Mouse (Mus musculus) erythroblast, embryonic 14.5 days (primary cell): ENCODE measurements around the gene Akap13. TPM values are rescaled to one million over a fixed set of nuclear protein-coding genes. Genes with fewer than 3 reads are reported as not detected.
A peak's percentile ranks its signal among the peaks of the same experiment; 100 is the strongest.
"Not testable (repeated sequence)": the region's sequence is repeated elsewhere in the genome, so short reads cannot be mapped to it uniquely, and the experiment has no call there.

ENCODE experiments used
- H3K27me3 ChIP-seq: 2 replicates; pipeline ENCODE4 v1.6.1; 2012; ENCODE audit warnings: inconsistent platforms; ENCODE audit not compliant: control insufficient read depth
- H3K36me3 ChIP-seq: 2 replicates; pipeline ENCODE4 v1.6.1; 2012; ENCODE audit warnings: mild to moderate bottlenecking, inconsistent platforms; ENCODE audit not compliant: control insufficient read depth
- H3K4me1 ChIP-seq: 2 replicates; pipeline ENCODE4 v1.6.1; 2012; ENCODE audit warnings: inconsistent platforms; ENCODE audit not compliant: control insufficient read depth
- H3K4me3 ChIP-seq: replicated peaks from 2 replicates; pipeline ENCODE3; 2012; ENCODE audit warnings: moderate library complexity, mild to moderate bottlenecking, inconsistent platforms
- H3K9me3 ChIP-seq: 2 replicates; pipeline ENCODE4 v1.6.1; 2012; ENCODE audit warnings: low read length, inconsistent platforms, mixed read lengths; ENCODE audit not compliant: control insufficient read depth
- GATA1 ChIP-seq: IDR thresholded peaks from 2 replicates; pipeline ENCODE4 v1.6.1; 2012; ENCODE audit warnings: low read length, inconsistent platforms, mixed read lengths
- TAL1 ChIP-seq: IDR thresholded peaks from 3 replicates; pipeline ENCODE4 v1.6.1; 2012; ENCODE audit warnings: low read length, inconsistent platforms, mixed read lengths
- polyA plus RNA-seq: library from polyadenylated mRNA; stranded (reverse); fragments of >175 nt; gene quantifications from 2 replicates; pipeline ENCODE4 v1.2.3, GENCODE M21; 2012

The Akap13 gene
- polyA plus RNA-seq, 1 experiment: 1.8 TPM

DNA sequence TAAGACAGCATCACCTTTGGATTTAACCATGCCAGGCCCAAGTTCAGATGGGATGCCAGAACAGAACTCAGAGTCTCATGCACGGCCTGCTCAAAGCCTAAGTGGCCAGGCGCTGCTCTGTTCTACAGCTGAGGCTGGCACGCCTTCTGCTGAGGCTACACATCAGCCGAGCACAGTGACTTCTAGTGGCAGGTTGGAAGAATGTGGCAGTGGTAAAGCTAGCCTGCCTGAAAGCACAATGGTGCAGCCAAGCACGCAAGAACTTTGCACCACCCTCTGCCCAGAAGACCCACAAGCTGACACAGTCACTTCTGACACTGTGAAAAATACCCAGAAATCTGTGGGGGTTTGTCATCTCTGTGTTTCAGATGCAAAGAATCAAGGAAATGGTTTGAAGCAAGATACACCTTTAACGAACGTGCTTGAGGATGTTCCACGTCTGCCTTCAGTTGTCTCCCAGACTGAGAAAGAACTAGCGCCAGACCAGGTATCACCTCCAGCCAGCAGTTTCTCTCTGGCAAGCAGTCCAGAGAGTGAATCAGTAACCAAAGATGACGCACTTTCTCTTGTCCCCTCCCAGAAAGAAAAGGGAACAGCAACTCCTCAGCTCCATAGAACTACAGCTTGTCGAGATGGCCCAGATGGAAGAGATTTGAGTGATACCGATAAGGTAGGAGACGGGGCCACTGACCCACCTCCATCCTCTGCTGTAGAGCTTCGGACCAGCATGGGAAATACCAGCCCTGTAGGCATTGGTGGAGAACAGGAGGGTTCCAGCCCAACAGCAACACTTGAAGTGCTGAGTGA is 154.3 kb downstream of the Akap13 start:
- Histone ChIP-seq H3K36me3 (peaks cover 56% of the 10 kb centered on the region), H3K4me3 (no peak overlapping the region), H3K4me1 (peaks cover 55% of the 10 kb centered on the region), H3K27me3 (no peaks in the 10 kb centered on the region), H3K9me3 (no peaks in the 10 kb centered on the region)
- TF ChIP-seq TAL1: no peak

- H3K27me3 ChIP-seq: no peaks in the 10 kb centered on the region
- peaks cover 61% of the 10 kb centered on the region for H3K4me1 ChIP-seq
- H3K9me3 ChIP-seq: no peaks in the 10 kb centered on the region
- peaks cover 64% of the 10 kb centered on the region for H3K36me3 ChIP-seq
- peak overlapping the region; percentile 29 for H3K4me3 ChIP-seq
- TF ChIP-seq GATA1 (no peak), TAL1 (no peak)
These were observed 155.1 kb downstream of the Akap13 start for GRCm38 (mm10) chr7:75610391-75610790.

DNA sequence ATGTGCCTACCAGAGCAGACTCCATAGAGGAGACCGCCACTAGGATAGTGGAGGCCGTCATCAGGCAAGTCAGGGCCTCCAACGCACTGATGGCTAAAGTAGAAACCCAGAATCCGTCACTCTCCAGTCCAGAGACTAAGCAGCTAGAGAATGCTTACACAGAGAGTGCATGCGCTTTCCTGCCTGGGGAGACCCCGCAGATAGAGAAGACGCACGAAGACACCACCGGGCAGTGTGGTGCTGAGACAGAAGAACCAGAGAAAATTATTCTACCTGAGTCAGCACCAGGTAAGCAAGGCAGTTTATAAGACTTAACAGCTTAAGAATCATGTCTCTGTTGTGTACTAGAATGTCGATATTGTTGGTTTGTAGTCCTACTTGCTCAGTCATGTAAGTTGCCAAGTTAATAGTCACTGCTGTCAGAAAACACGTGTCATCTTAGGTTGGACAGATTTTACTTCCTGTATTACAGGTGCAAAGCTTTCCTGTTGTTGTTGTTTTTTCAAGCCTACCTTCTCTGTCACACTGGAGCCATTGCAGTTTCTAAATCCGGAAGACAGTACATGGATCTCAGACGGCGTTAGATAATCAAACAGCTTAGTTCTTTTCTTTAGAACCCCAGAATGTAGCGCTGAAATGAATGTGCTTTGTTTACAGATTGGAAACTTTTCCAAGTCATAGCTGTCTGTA is 156.1 kb downstream of the Akap13 start:
- Histone ChIP-seq H3K27me3 (no peaks in the 10 kb centered on the region), H3K36me3 (peaks cover 70% of the 10 kb centered on the region), H3K9me3 (no peaks in the 10 kb centered on the region), H3K4me1 (peaks cover 71% of the 10 kb centered on the region), H3K4me3 (peak overlapping the region; percentile 76)
- no peak for TF ChIP-seq TAL1
- no peak for TF ChIP-seq GATA1

DNA sequence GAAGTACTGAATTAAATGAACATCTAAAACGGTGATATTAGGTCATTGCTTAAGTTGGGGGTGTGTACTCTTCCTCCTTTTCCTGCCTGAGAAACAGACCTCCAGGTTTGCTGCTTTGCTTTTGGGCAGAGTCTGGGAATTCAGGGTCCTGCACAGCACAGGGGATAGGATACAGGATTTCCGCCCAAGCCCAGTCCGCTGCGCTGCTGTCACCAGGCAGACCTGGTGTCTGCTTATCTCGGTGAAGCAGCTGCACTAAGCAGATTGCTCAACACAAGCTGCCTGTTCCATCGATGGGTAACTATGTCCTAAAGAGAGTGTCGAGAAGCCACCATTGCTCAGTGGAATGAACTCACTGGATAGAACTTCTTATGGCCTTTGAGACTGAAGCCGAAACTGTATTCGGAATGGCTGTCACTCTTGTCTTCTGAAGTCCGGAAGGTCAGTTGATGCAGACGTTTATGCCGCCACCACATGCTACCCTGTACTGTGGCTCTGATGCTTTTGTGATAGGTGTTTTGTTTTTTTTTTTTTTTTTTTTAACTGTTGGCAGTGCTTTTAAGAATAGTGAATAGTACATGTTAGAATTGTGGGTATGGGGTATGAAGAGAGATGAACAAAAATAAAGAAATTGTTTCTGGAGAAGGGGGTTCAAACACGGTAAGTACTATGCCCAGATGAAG is 156.8 kb downstream of the Akap13 start:
- H3K9me3 ChIP-seq: no peaks in the 10 kb centered on the region
- H3K4me1 ChIP-seq: peaks cover 78% of the 10 kb centered on the region
- peak overlapping the region; percentile 76 for H3K4me3 ChIP-seq
- TF ChIP-seq GATA1 (peak; percentile 98), TAL1 (peak; percentile 100)
- H3K27me3 ChIP-seq: no peaks in the 10 kb centered on the region
- peaks cover 76% of the 10 kb centered on the region for H3K36me3 ChIP-seq

- H3K27me3 ChIP-seq: no peaks in the 10 kb centered on the region
- peaks cover 83% of the 10 kb centered on the region for H3K4me1 ChIP-seq
- no peaks in the 10 kb centered on the region for H3K9me3 ChIP-seq
- H3K36me3 ChIP-seq: peaks cover 81% of the 10 kb centered on the region
- TF ChIP-seq GATA1 (no peak), TAL1 (no peak)
- peak overlapping the region; percentile 76 for H3K4me3 ChIP-seq
These were observed 157.3 kb downstream of the Akap13 start for GRCm38 (mm10) chr7:75612683-75613053.

- H3K9me3 ChIP-seq: no peaks in the 10 kb centered on the region
- peaks cover 84% of the 10 kb centered on the region for H3K36me3 ChIP-seq
- peaks cover 87% of the 10 kb centered on the region for H3K4me1 ChIP-seq
- TF ChIP-seq TAL1 (no peak), GATA1 (no peak)
- H3K27me3 ChIP-seq: no peaks in the 10 kb centered on the region
- peak overlapping the region; percentile 76 for H3K4me3 ChIP-seq
These were observed 157.9 kb downstream of the Akap13 start for GRCm38 (mm10) chr7:75613240-75613639.

DNA sequence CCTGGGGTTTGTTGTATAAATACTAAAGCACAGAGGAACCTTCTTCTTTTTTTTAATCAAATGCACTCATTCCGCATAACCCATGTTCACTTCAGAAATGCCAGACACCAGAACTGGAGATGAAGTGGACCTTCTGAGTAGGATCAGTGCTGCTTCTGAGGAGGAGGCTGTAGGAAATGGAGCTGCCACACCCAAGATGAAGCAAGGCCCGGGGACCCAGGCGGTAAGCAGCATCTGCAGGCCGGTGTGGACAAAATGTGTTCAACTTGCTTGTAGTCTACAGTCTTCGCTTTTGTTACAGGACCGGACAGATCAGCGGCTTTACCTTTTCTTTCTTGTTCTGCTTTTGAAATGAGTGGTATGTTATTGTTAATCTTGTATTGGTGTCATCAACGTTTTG is 159.5 kb downstream of the Akap13 start:
- Histone ChIP-seq H3K9me3 (no peaks in the 10 kb centered on the region), H3K4me3 (peak overlapping the region; percentile 76), H3K27me3 (no peaks in the 10 kb centered on the region), H3K4me1 (peaks cover 78% of the 10 kb centered on the region), H3K36me3 (peaks cover 83% of the 10 kb centered on the region)
- TF ChIP-seq TAL1 (no peak), GATA1 (no peak)

GRCm38 (mm10) chr7:75617246-75617645 is 161.9 kb downstream of the Akap13 start:
- not testable (repeated sequence) for H3K9me3 ChIP-seq, H3K4me3 ChIP-seq, H3K27me3 ChIP-seq
- Histone ChIP-seq H3K36me3 (peaks cover 89% of the 10 kb centered on the region), H3K4me1 (peaks cover 55% of the 10 kb centered on the region)

GRCm38 (mm10) chr7:75618699-75619098 is 163.4 kb downstream of the Akap13 start:
- Histone ChIP-seq H3K4me1 (peaks cover 49% of the 10 kb centered on the region), H3K27me3 (no peaks in the 10 kb centered on the region), H3K9me3 (no peaks in the 10 kb centered on the region), H3K36me3 (peaks cover 97% of the 10 kb centered on the region), H3K4me3 (no peak overlapping the region)
- TF ChIP-seq GATA1 (no peak), TAL1 (no peak)

DNA sequence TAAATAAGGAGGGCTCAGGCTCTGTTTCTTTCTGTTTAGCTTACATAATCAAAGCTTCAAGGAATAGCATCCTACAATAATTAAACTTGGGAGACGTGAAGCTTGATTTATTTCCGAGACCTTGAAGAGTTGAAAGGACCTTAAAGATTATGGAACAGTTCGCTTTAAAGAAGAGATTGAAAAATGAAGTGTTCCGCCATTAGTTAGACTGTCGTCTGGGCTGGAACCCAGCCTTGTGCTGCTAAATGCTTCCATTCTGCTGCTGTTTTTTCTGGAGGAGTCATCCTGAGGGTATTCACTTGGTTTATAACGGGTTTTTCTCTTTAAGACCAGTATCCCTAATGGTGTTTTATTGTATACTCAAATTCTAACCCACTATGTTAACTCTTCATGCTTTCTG is 164.5 kb downstream of the Akap13 start:
- peaks cover 37% of the 10 kb centered on the region for H3K4me1 ChIP-seq
- H3K9me3 ChIP-seq: no peaks in the 10 kb centered on the region
- TF ChIP-seq GATA1 (no peak), TAL1 (no peak)
- H3K4me3 ChIP-seq: no peak overlapping the region
- H3K36me3 ChIP-seq: peaks cover 90% of the 10 kb centered on the region
- H3K27me3 ChIP-seq: no peaks in the 10 kb centered on the region
